Mouse (Mus musculus): Measurements from ENCODE around the gene Cd164l2. TPM values are rescaled to one million over a fixed set of nuclear protein-coding genes. Genes with fewer than 3 reads are reported as not detected.

The Cd164l2 gene
- polyA plus RNA-seq (2014; fragmentation: Nextera tagmentation; extraction: Ambion mirVana) = 2.5 and 3.8 TPM in 2 replicates

DNA sequence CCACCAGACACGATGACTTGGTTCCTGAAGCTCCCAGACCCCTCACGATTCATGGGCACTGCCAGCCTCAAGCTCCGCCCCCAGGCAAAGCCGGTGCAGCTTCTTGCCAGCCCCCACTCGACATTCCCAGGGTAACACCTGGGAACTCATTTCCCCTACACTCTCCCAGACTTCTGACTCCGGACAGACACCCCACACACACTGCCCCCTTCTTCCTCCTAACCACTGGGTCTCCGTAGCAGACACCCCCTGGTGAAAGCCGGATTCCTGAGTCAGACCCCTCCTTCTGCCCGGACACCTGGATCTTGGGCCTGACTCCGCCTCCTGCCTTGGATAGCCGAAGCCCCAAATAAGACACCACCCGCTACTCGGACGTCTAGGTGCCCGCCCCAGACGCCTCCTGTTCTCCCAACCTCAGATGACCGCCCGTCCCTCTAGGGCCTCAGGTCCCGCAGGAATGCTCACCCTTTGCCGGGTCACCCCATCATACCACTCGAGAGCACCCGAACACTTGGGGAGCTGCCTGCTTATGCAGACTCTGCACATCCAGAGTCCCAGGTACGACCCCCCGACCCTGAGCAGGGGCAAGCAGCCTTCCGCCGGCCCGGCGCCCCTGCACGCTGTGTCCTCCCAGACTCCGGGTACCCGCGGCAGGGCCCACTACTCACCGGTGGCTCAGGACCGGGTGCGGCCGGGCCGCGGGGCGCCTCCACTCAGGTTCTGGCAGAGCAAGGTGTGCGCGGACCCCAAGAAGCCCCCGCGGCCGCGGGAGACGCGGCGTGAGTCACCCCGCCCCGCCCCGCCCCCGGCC, at the start of gene Cd164l2, which contains the start of gene Gpr3:
Gene Cd164l2, plus strand, starts transcription at position 381 of the 811 bp plus-strand sequence.
Gene Gpr3, minus strand, starts transcription at position 786 of the 811 bp plus-strand sequence.
- peak within 1 kb of the TSS; percentile 62 for H3K4me3 ChIP-seq (ENCODE audit: low read depth, low read length)
- H3K9me3 ChIP-seq (ENCODE audit: control insufficient read depth, low read length) = no peaks in the 10 kb centered on the region
- peaks cover 13% of the 10 kb centered on the region for H3K4me1 ChIP-seq (ENCODE audit: control insufficient read depth, insufficient read depth, low read length)
- DNase-seq (ENCODE audit: low spot score) = no peak
- no peak within 1 kb of the TSS for H3K27ac ChIP-seq (replicated peaks; ENCODE audit: low read depth, low read length)
- H3K4me2 ChIP-seq (ENCODE audit: low read depth, low read length) = peak within 1 kb of the TSS; percentile 100
- peaks cover 20% of the 10 kb centered on the region for H3K27me3 ChIP-seq (replicated peaks; ENCODE audit: control insufficient read depth, insufficient read depth, low read length)
- 3% methylated on average over 27 of the region's 52 CpGs for WGBS
- H3K36me3 ChIP-seq (ENCODE audit: control insufficient read depth, insufficient read depth, low read length) = no peaks in the 10 kb centered on the region
- peak within 1 kb of the TSS; percentile 67 for H3K9ac ChIP-seq (ENCODE audit: low read depth, low read length)
- peak; percentile 31 for ATAC-seq (ENCODE audit: low read depth)

DNA sequence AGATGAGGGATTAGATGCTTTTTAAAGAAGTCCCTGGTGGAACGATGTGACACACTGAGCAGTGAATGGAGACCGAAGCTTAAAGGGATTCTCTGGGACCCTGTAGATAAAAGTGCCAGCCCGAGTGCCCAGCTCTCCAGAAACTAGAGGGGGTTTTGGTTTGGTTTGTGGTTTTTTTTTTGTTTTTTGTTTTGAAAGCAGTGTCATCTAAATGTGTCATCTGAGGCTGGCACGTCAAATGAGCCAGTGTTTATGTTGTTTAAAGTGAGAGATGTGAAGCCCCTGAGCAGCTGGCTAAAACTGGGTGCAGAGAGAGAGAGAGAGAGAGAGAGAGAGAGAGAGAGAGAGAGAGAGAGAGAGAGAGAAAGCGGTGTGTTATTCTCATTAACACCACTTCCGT, 49.7 kb upstream of the Cd164l2 start:
- Histone ChIP-seq H3K9me3 (ENCODE audit: control insufficient read depth, low read length) (no peaks in the 10 kb centered on the region), H3K9ac (ENCODE audit: low read depth, low read length) (no peak overlapping the region), H3K4me3 (ENCODE audit: low read depth, low read length) (no peak overlapping the region), H3K4me1 (ENCODE audit: control insufficient read depth, insufficient read depth, low read length) (peaks cover 4% of the 10 kb centered on the region; the same call in 1 of the 2 replicates), H3K36me3 (ENCODE audit: control insufficient read depth, insufficient read depth, low read length) (peaks cover 13% of the 10 kb centered on the region), H3K4me2 (ENCODE audit: low read depth, low read length) (no peak overlapping the region), H3K27me3 (replicated peaks; ENCODE audit: control insufficient read depth, insufficient read depth, low read length) (no peaks in the 10 kb centered on the region), H3K27ac (replicated peaks; ENCODE audit: low read depth, low read length) (no peak overlapping the region)
- DNase-seq (ENCODE audit: low spot score) (no peak), ATAC-seq (ENCODE audit: low read depth) (no peak)
- WGBS = 76% methylated on average over 6 of the region's 6 CpGs

DNA sequence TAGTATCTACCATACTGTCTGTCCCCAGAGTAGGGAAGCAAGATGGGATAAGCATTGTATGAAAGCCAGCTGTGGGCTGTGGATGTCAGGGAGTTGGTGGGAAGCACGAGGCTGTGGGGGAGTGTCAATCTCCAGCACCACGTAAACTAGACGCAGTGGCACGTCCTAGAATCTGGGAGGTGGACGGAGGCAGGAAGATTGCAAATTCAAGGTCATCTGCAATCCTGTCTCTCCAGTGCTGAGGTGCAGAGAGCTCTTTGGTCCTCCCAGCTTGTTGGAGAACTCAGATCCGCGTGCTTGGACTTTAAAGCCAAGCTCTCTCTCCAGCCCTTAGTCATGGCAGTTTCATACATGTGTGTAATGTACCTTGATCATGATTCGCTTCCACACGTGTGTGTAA, 45.2 kb upstream of the Cd164l2 start:
- no peak overlapping the region for H3K27ac ChIP-seq (replicated peaks; ENCODE audit: low read depth, low read length)
- H3K9ac ChIP-seq (ENCODE audit: low read depth, low read length) = no peak overlapping the region
- H3K27me3 ChIP-seq (replicated peaks; ENCODE audit: control insufficient read depth, insufficient read depth, low read length) = no peaks in the 10 kb centered on the region
- no peak overlapping the region for H3K4me3 ChIP-seq (ENCODE audit: low read depth, low read length)
- WGBS = 86% methylated on average over 9 of the region's 9 CpGs
- ATAC-seq (ENCODE audit: low read depth) (no peak), DNase-seq (ENCODE audit: low spot score) (no peak)
- H3K9me3 ChIP-seq (ENCODE audit: control insufficient read depth, low read length) = no peaks in the 10 kb centered on the region
- H3K4me2 ChIP-seq (ENCODE audit: low read depth, low read length) = no peak overlapping the region
- H3K4me1 ChIP-seq (ENCODE audit: control insufficient read depth, insufficient read depth, low read length) = peaks cover 6% of the 10 kb centered on the region
- peaks cover 13% of the 10 kb centered on the region for H3K36me3 ChIP-seq (ENCODE audit: control insufficient read depth, insufficient read depth, low read length)

DNA sequence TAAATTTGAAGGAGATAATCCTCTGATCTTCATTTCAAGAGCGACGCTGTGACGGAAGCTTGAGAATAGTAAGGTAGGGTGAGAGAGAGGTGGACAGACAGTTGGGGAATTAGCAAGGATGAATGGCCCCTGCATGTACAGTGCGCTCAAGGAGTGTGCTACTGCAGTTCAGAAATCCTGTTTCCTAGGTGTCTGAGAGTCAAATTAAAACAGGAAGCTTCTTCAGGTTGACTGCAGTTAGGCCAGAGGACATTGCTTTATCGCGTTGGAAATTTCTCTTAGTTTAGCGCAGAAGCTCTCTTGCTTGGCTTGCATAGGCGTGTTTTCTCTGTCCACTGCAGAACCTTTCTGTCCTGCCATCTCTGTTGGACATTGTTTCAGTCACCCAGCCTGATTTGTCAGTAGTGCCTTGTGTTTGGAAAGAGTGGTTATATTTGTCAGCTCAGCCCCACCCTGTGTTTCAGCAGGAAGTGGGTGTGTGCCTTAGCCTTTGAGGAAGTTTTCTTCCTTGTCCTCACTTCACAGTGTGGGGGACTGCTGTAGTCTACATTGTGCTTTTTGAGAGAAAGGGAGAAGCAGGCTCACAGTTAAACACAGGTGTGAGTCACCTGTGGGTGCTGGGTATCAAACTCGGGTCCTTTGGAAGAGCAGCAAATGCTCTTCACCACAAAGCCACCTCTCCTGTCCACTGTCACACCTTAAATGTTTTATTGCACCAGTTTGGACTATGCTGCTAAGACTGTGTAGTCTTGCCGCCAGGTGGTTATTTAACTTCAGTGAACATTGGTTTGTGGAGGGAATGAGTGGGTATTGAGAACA, 42.5 kb upstream of the Cd164l2 start:
- H3K36me3 ChIP-seq (ENCODE audit: control insufficient read depth, insufficient read depth, low read length) = peaks cover 13% of the 10 kb centered on the region
- DNase-seq (ENCODE audit: low spot score) (peak; percentile 50), ATAC-seq (ENCODE audit: low read depth) (no peak)
- peaks cover 6% of the 10 kb centered on the region for H3K4me1 ChIP-seq (ENCODE audit: control insufficient read depth, insufficient read depth, low read length)
- 84% methylated on average over 10 of the region's 10 CpGs for WGBS
- H3K27me3 ChIP-seq (replicated peaks; ENCODE audit: control insufficient read depth, insufficient read depth, low read length) = no peaks in the 10 kb centered on the region
- no peaks in the 10 kb centered on the region for H3K9me3 ChIP-seq (ENCODE audit: control insufficient read depth, low read length)
- no peak overlapping the region for H3K4me3 ChIP-seq (ENCODE audit: low read depth, low read length)
- no peak overlapping the region for H3K4me2 ChIP-seq (ENCODE audit: low read depth, low read length)
- no peak overlapping the region for H3K9ac ChIP-seq (ENCODE audit: low read depth, low read length)
- peak overlapping the region; percentile 19 for H3K27ac ChIP-seq (replicated peaks; ENCODE audit: low read depth, low read length)

DNA sequence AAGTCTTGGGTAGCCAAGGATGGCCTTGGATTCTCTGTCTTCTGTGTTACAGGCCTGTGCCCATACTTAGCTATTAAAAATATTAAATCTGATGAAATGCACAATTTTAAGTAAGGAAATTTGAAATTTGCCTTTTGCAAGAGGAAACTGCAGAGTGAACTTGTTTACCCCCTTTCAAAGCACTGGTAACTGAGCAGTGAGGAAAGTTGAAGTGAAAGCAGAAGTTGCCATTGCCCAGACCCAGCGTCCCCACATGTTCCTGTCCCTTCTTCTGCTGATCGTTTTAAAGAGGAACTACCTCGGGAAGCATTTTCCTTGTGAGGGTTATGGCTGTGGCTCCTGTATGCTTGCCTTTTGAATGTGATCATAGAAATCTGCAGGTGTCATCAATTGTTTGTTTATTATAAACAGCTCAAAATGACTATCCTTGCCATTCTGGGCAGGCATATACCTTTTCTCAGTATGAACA, 41.8 kb upstream of the Cd164l2 start:
- Histone ChIP-seq H3K9ac (ENCODE audit: low read depth, low read length) (no peak overlapping the region), H3K4me3 (ENCODE audit: low read depth, low read length) (no peak overlapping the region), H3K27me3 (replicated peaks; ENCODE audit: control insufficient read depth, insufficient read depth, low read length) (no peaks in the 10 kb centered on the region), H3K4me1 (ENCODE audit: control insufficient read depth, insufficient read depth, low read length) (peaks cover 6% of the 10 kb centered on the region), H3K9me3 (ENCODE audit: control insufficient read depth, low read length) (no peaks in the 10 kb centered on the region), H3K36me3 (ENCODE audit: control insufficient read depth, insufficient read depth, low read length) (peaks cover 9% of the 10 kb centered on the region), H3K27ac (replicated peaks; ENCODE audit: low read depth, low read length) (no peak overlapping the region), H3K4me2 (ENCODE audit: low read depth, low read length) (no peak overlapping the region)
- ATAC-seq (ENCODE audit: low read depth) = no peak
- 66% methylated on average over 3 of the region's 3 CpGs for WGBS
- DNase-seq (ENCODE audit: low spot score) = no peak

DNA sequence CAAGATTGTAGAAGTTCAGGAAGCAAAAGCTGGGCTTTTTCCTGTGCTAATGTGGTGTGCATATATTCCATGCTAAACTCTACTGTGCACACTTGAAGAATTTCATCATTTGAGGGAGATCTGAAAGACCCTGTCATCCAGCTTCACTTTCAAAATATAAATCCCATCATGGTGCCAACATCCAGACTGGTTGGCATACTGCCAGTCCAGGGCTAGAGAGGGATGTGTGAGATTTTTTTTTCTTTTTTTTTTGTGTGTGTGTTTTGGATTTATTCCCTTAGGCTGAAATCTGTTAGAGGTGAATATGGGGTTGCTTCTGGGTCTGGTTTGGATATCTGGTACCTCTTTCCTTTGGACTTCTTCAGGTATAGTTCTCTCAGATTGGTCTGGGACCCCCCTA, 41.3 kb upstream of the Cd164l2 start:
- Histone ChIP-seq H3K4me1 (ENCODE audit: control insufficient read depth, insufficient read depth, low read length) (peaks cover 6% of the 10 kb centered on the region), H3K4me3 (ENCODE audit: low read depth, low read length) (no peak overlapping the region), H3K9me3 (ENCODE audit: control insufficient read depth, low read length) (no peaks in the 10 kb centered on the region), H3K9ac (ENCODE audit: low read depth, low read length) (no peak overlapping the region), H3K27me3 (replicated peaks; ENCODE audit: control insufficient read depth, insufficient read depth, low read length) (no peaks in the 10 kb centered on the region), H3K4me2 (ENCODE audit: low read depth, low read length) (no peak overlapping the region), H3K36me3 (ENCODE audit: control insufficient read depth, insufficient read depth, low read length) (0 out of 2 replicates have a peak, but pooled peaks cover 5% of the 10 kb centered on the region), H3K27ac (replicated peaks; ENCODE audit: low read depth, low read length) (no peak overlapping the region)
- DNase-seq (ENCODE audit: low spot score) = no peak
- no peak for ATAC-seq (ENCODE audit: low read depth)

DNA sequence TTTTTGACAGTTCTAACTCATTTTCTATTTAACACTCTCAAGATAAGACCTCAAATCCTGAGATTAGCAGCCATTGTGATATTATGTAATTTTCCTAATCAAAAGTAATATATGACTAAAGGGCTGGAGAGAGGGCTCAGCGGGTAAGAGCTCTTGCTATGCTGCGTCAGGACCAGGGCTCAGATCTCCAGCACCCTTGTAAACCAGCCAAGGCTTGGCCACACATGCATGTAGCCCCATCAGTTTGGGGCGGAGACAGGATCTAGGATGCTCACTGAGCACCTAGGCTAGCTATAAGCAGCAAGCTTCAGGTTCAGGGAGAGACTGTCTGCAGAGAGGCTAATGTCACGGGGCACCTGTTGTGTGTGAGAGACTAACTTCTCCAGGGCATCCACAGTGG, 39.5 kb upstream of the Cd164l2 start:
- H3K27me3 ChIP-seq (replicated peaks; ENCODE audit: control insufficient read depth, insufficient read depth, low read length) = no peaks in the 10 kb centered on the region
- peaks cover 11% of the 10 kb centered on the region for H3K36me3 ChIP-seq (ENCODE audit: control insufficient read depth, insufficient read depth, low read length)
- 82% methylated on average over 4 of the region's 4 CpGs for WGBS
- no peak for DNase-seq (ENCODE audit: low spot score)
- H3K9me3 ChIP-seq (ENCODE audit: control insufficient read depth, low read length) = no peaks in the 10 kb centered on the region
- no peak for ATAC-seq (ENCODE audit: low read depth)
- H3K9ac ChIP-seq (ENCODE audit: low read depth, low read length) = no peak overlapping the region
- no peak overlapping the region for H3K4me3 ChIP-seq (ENCODE audit: low read depth, low read length)
- H3K4me2 ChIP-seq (ENCODE audit: low read depth, low read length) = no peak overlapping the region
- peaks cover 10% of the 10 kb centered on the region for H3K4me1 ChIP-seq (ENCODE audit: control insufficient read depth, insufficient read depth, low read length)
- no peak overlapping the region for H3K27ac ChIP-seq (replicated peaks; ENCODE audit: low read depth, low read length)

DNA sequence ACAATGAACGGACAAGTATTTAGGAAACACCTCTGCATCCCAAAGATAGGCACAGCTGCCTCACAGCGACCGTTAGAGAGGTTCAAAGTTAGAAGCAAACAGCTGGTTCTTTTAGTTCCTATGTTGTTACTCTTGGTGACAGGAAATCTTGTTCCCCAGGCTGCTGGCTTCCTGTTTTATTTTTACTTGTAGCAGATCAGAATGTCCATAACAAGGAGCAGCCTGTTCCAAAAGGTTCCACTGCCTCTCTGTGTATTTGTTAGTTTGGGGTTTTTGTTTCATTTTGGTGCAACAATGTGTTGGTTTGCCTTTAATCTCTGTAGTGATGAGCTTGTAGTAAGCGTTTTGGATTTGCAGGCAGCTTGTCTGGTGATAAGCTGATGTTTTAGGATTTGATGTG, 37.6 kb upstream of the Cd164l2 start:
- Histone ChIP-seq H3K4me2 (ENCODE audit: low read depth, low read length) (no peak overlapping the region), H3K9ac (ENCODE audit: low read depth, low read length) (no peak overlapping the region), H3K27me3 (replicated peaks; ENCODE audit: control insufficient read depth, insufficient read depth, low read length) (no peaks in the 10 kb centered on the region), H3K4me1 (ENCODE audit: control insufficient read depth, insufficient read depth, low read length) (peaks cover 10% of the 10 kb centered on the region), H3K4me3 (ENCODE audit: low read depth, low read length) (no peak overlapping the region), H3K27ac (replicated peaks; ENCODE audit: low read depth, low read length) (no peak overlapping the region), H3K36me3 (ENCODE audit: control insufficient read depth, insufficient read depth, low read length) (peaks cover 30% of the 10 kb centered on the region), H3K9me3 (ENCODE audit: control insufficient read depth, low read length) (no peaks in the 10 kb centered on the region)
- ATAC-seq (ENCODE audit: low read depth) (no peak), DNase-seq (ENCODE audit: low spot score) (peak; percentile 44)
- WGBS = 51% methylated on average over 4 of the region's 4 CpGs
